Mouse (Mus musculus) brain, embryonic 14.5 days (tissue): ENCODE data around the gene Naa35.

Experiments
- CTCF ChIP-seq: fragments of 200-500 bp; IDR thresholded peaks from 2 replicates; pipeline ENCODE4 v1.5.1; 2012; ENCODE audit warnings: inconsistent platforms, mild to moderate bottlenecking, moderate library complexity, borderline replicate concordance; ENCODE audit not compliant: insufficient read depth, insufficient read length; ENCODE audit errors: extremely low read depth
- POLR2A ChIP-seq: fragments of 200-500 bp; IDR thresholded peaks from 2 replicates; pipeline ENCODE4 v1.6.1; 2012; ENCODE audit warnings: mild to moderate bottlenecking, inconsistent platforms, borderline replicate concordance; ENCODE audit not compliant: poor library complexity, insufficient read depth, insufficient read length, severe bottlenecking; ENCODE audit errors: extremely low read depth

GRCm38 (mm10) chr13:59552751-59553150 lies 32.3 kb upstream of the Naa35 start:
- no peak for TF ChIP-seq CTCF
- TF ChIP-seq POLR2A: no peak
